Mouse (Mus musculus): ENCODE results near the gene Foxa3. TPM values are rescaled to one million over a fixed set of nuclear protein-coding genes. Genes with fewer than 3 reads are reported as not detected.
A peak's percentile ranks its signal among the peaks of the same experiment; 100 is the strongest.

Foxa3 gene
- total and polyA plus RNA-seq, 3 experiments, result not detected

- TF ChIP-seq TAL1 (conservative IDR thresholded peaks at IDR 0.05; ENCODE audit: low read depth, low read length) (no peak), GATA1 (IDR thresholded peaks at IDR 0.05; ENCODE audit: borderline replicate concordance, low read length) (no peak), POLR2AphosphoS5 (IDR thresholded peaks at IDR 0.05; ENCODE audit: insufficient replicate concordance, low read depth, low read length) (no peak), CTCF (IDR thresholded peaks at IDR 0.05; ENCODE audit: low read depth, low read length) (no peak), GATA2 (IDR thresholded peaks at IDR 0.05; ENCODE audit: borderline replicate concordance, low read depth, low read length) (no peak)
- no peaks in the 10 kb centered on the region for H3K9me3 ChIP-seq (replicated peaks)
- ATAC-seq (ENCODE audit: extremely low read depth, insufficient number of reproducible peaks, low FRiP score, poor library complexity, severe bottlenecking), result no peak
- H3K36me3 ChIP-seq (replicated peaks), result peaks cover 93% of the 10 kb centered on the region
- no peak for DNase-seq (ENCODE audit: low spot score)
- H3K4me1 ChIP-seq (ENCODE audit: insufficient read depth, low read depth, low read length), result peaks cover 28% of the 10 kb centered on the region
- H3K4me3 ChIP-seq (ENCODE audit: low read depth, low read length), result no peak overlapping the region
- no peaks in the 10 kb centered on the region for H3K27me3 ChIP-seq (ENCODE audit: insufficient read depth, low read length)
These were observed 8.3 kb upstream of the Foxa3 start for GRCm38 (mm10) chr7:19031641-19032040.

GRCm38 (mm10) chr7:19029084-19029653, 5.8 kb upstream of the Foxa3 start:
- peaks cover 45% of the 10 kb centered on the region for H3K4me1 ChIP-seq (ENCODE audit: insufficient read depth, low read depth, low read length)
- no peaks in the 10 kb centered on the region for H3K27me3 ChIP-seq (ENCODE audit: insufficient read depth, low read length)
- ATAC-seq (ENCODE audit: extremely low read depth, insufficient number of reproducible peaks, low FRiP score, poor library complexity, severe bottlenecking) (peak; percentile 45; the same call in 1 of the 2 replicates), DNase-seq (ENCODE audit: low spot score) (peak; percentile 32)
- TF ChIP-seq POLR2AphosphoS5 (IDR thresholded peaks at IDR 0.05; ENCODE audit: insufficient replicate concordance, low read depth, low read length) (0 out of 2 replicates have a peak, but pooled peaks have one; percentile 74), TAL1 (conservative IDR thresholded peaks at IDR 0.05; ENCODE audit: low read depth, low read length) (no peak), GATA1 (IDR thresholded peaks at IDR 0.05; ENCODE audit: borderline replicate concordance, low read length) (no peak), GATA2 (IDR thresholded peaks at IDR 0.05; ENCODE audit: borderline replicate concordance, low read depth, low read length) (no peak), CTCF (IDR thresholded peaks at IDR 0.05; ENCODE audit: low read depth, low read length) (peak; percentile 85)
- H3K9me3 ChIP-seq (replicated peaks), result no peaks in the 10 kb centered on the region
- peaks cover 77% of the 10 kb centered on the region for H3K36me3 ChIP-seq (replicated peaks)
- peak overlapping the region; percentile 10; the same call in 1 of the 2 replicates for H3K4me3 ChIP-seq (ENCODE audit: low read depth, low read length)

- H3K4me3 ChIP-seq (ENCODE audit: low read depth, low read length), result no peak overlapping the region
- peaks cover 51% of the 10 kb centered on the region for H3K4me1 ChIP-seq (ENCODE audit: insufficient read depth, low read depth, low read length)
- H3K9me3 ChIP-seq (replicated peaks), result no peaks in the 10 kb centered on the region
- peaks cover 8% of the 10 kb centered on the region for H3K27me3 ChIP-seq (ENCODE audit: insufficient read depth, low read length)
- TF ChIP-seq TAL1 (conservative IDR thresholded peaks at IDR 0.05; ENCODE audit: low read depth, low read length) (no peak), GATA2 (IDR thresholded peaks at IDR 0.05; ENCODE audit: borderline replicate concordance, low read depth, low read length) (no peak), GATA1 (IDR thresholded peaks at IDR 0.05; ENCODE audit: borderline replicate concordance, low read length) (no peak), POLR2AphosphoS5 (IDR thresholded peaks at IDR 0.05; ENCODE audit: insufficient replicate concordance, low read depth, low read length) (no peak), CTCF (IDR thresholded peaks at IDR 0.05; ENCODE audit: low read depth, low read length) (no peak)
- ATAC-seq (ENCODE audit: extremely low read depth, insufficient number of reproducible peaks, low FRiP score, poor library complexity, severe bottlenecking) (no peak), DNase-seq (ENCODE audit: low spot score) (no peak)
- peaks cover 65% of the 10 kb centered on the region for H3K36me3 ChIP-seq (replicated peaks)
These were observed 4.7 kb upstream of the Foxa3 start for GRCm38 (mm10) chr7:19028067-19028466.

- Histone ChIP-seq H3K36me3 (replicated peaks) (peaks cover 33% of the 10 kb centered on the region), H3K9me3 (replicated peaks) (no peaks in the 10 kb centered on the region), H3K27me3 (ENCODE audit: insufficient read depth, low read length) (peaks cover 39% of the 10 kb centered on the region), H3K4me3 (ENCODE audit: low read depth, low read length) (peak overlapping the region; percentile 98), H3K4me1 (ENCODE audit: insufficient read depth, low read depth, low read length) (peaks cover 50% of the 10 kb centered on the region)
- TF ChIP-seq TAL1 (conservative IDR thresholded peaks at IDR 0.05; ENCODE audit: low read depth, low read length) (no peak), GATA2 (IDR thresholded peaks at IDR 0.05; ENCODE audit: borderline replicate concordance, low read depth, low read length) (no peak), CTCF (IDR thresholded peaks at IDR 0.05; ENCODE audit: low read depth, low read length) (no peak), POLR2AphosphoS5 (IDR thresholded peaks at IDR 0.05; ENCODE audit: insufficient replicate concordance, low read depth, low read length) (no peak), GATA1 (IDR thresholded peaks at IDR 0.05; ENCODE audit: borderline replicate concordance, low read length) (no peak)
- DNase-seq (ENCODE audit: low spot score) (peak; percentile 36), ATAC-seq (ENCODE audit: extremely low read depth, insufficient number of reproducible peaks, low FRiP score, poor library complexity, severe bottlenecking) (no peak)
These were observed 1.4 kb upstream of the Foxa3 start for GRCm38 (mm10) chr7:19024581-19025255.

GRCm38 (mm10) chr7:19024096-19024506, 763 bp upstream of the Foxa3 start, which contains the start of gene Sympk:
TSS of gene Sympk (plus strand) at chr7:19024377.
- no peaks in the 10 kb centered on the region for H3K9me3 ChIP-seq (replicated peaks)
- H3K4me1 ChIP-seq (ENCODE audit: insufficient read depth, low read depth, low read length), result peaks cover 50% of the 10 kb centered on the region
- H3K36me3 ChIP-seq (replicated peaks), result peaks cover 27% of the 10 kb centered on the region
- TF ChIP-seq CTCF (IDR thresholded peaks at IDR 0.05; ENCODE audit: low read depth, low read length) (no peak), GATA2 (IDR thresholded peaks at IDR 0.05; ENCODE audit: borderline replicate concordance, low read depth, low read length) (no peak), POLR2AphosphoS5 (IDR thresholded peaks at IDR 0.05; ENCODE audit: insufficient replicate concordance, low read depth, low read length) (no peak), TAL1 (conservative IDR thresholded peaks at IDR 0.05; ENCODE audit: low read depth, low read length) (no peak), GATA1 (IDR thresholded peaks at IDR 0.05; ENCODE audit: borderline replicate concordance, low read length) (no peak)
- peak within 1 kb of the TSS; percentile 98 for H3K4me3 ChIP-seq (ENCODE audit: low read depth, low read length)
- DNase-seq (ENCODE audit: low spot score), result peak; percentile 96
- peak; percentile 89 for ATAC-seq (ENCODE audit: extremely low read depth, insufficient number of reproducible peaks, low FRiP score, poor library complexity, severe bottlenecking)
- H3K27me3 ChIP-seq (ENCODE audit: insufficient read depth, low read length), result peaks cover 43% of the 10 kb centered on the region
